ENCODE assay signal across 17 mouse cellular contexts in genomic region chr10:30627548-30627947, GRCm38 (mm10). TPM values are rescaled to one million over a fixed set of nuclear protein-coding genes. Genes with fewer than 3 reads are reported as not detected.
A peak's percentile ranks its signal among the peaks of the same experiment; 100 is the strongest.
DNase-seq lines count a peak whose midpoint lies in the region; ATAC-seq and TF ChIP-seq lines count a peak whose summit lies in the region.
"Had no signal": no experiment of that assay in that cellular context is flagged by ENCODE, and none has a peak within 500 bp of the region (broad histone marks: within the 10 kb centered on the region; RNA-seq: fewer than 3 reads in every experiment).

No protein-coding gene starts in this region.

- H3K27me3 ChIP-seq in liver, embryonic 12.5 days (replicated peaks): no peaks in the 10 kb centered on the region
- H3K27me3 ChIP-seq in liver, embryonic 11.5 days (replicated peaks; ENCODE audit: control insufficient read depth, insufficient read depth, low read length): no peaks in the 10 kb centered on the region
- H3K27me3 ChIP-seq in ES-Bruce4 (ENCODE audit: control insufficient read depth, insufficient read depth, low read length, poor library complexity, severe bottlenecking): no peaks in the 10 kb centered on the region
- H3K27me3 ChIP-seq: hindbrain, embryonic 12.5 days; limb, embryonic 13.5 days; midbrain, embryonic 15.5 days; stomach, embryonic 15.5 days had no signal

- no peak for TF ChIP-seq POLR2A in ES-Bruce4 (IDR thresholded peaks at IDR 0.05; ENCODE audit: insufficient read depth, low read length)

- no peaks in the 10 kb centered on the region for H3K36me3 ChIP-seq in liver, embryonic 12.5 days
- no peaks in the 10 kb centered on the region for H3K36me3 ChIP-seq in liver, embryonic 11.5 days (ENCODE audit: control insufficient read depth, insufficient read depth, low read length)
- no peaks in the 10 kb centered on the region for H3K36me3 ChIP-seq in ES-Bruce4 (ENCODE audit: control insufficient read depth, insufficient read depth, low read length, poor library complexity, severe bottlenecking)
- H3K36me3 ChIP-seq: embryonic facial prominence, embryonic 10.5 days; hindbrain, embryonic 12.5 days; limb, embryonic 13.5 days; midbrain, embryonic 15.5 days; stomach, embryonic 15.5 days had no signal

- no peak overlapping the region for H3K4me2 ChIP-seq in liver, embryonic 12.5 days
- no peak overlapping the region for H3K4me2 ChIP-seq in liver, embryonic 11.5 days
- H3K4me2 ChIP-seq: hindbrain, embryonic 12.5 days; limb, embryonic 13.5 days; midbrain, embryonic 15.5 days; stomach, embryonic 15.5 days had no signal

- no peaks in the 10 kb centered on the region for H3K9me3 ChIP-seq in liver, embryonic 12.5 days (replicated peaks)
- no peaks in the 10 kb centered on the region for H3K9me3 ChIP-seq in liver, embryonic 11.5 days (ENCODE audit: control insufficient read depth, low read length)
- peaks cover 26% of the 10 kb centered on the region for H3K9me3 ChIP-seq in ES-Bruce4 (replicated peaks; ENCODE audit: control insufficient read depth, insufficient read depth, low read length, poor library complexity, severe bottlenecking)
- H3K9me3 ChIP-seq: embryonic facial prominence, embryonic 10.5 days; hindbrain, embryonic 12.5 days; limb, embryonic 13.5 days; midbrain, embryonic 15.5 days; stomach, embryonic 15.5 days had no signal

- 18% methylated on average over 1 of the region's 1 CpGs for WGBS in liver, embryonic 12.5 days (ENCODE audit: insufficient replicate concordance)
- WGBS in liver, embryonic 11.5 days: 23% methylated on average over 1 of the region's 1 CpGs

- peak; percentile 84 for TF ChIP-seq EP300 in ES-Bruce4 (IDR thresholded peaks at IDR 0.05; ENCODE audit: insufficient read depth, low read depth, low read length)

- no peak overlapping the region for H3K9ac ChIP-seq in liver, embryonic 12.5 days
- H3K9ac ChIP-seq in liver, embryonic 11.5 days (ENCODE audit: low read depth, low read length): no peak overlapping the region
- H3K9ac ChIP-seq in ES-Bruce4 (ENCODE audit: low read depth, poor library complexity, severe bottlenecking): no peak overlapping the region
- H3K9ac ChIP-seq: hindbrain, embryonic 12.5 days; limb, embryonic 13.5 days; midbrain, embryonic 15.5 days; stomach, embryonic 15.5 days had no signal

- H3K4me1 ChIP-seq in liver, embryonic 12.5 days: peaks cover 29% of the 10 kb centered on the region
- peaks cover 2% of the 10 kb centered on the region for H3K4me1 ChIP-seq in liver, embryonic 11.5 days (replicated peaks; ENCODE audit: control insufficient read depth, insufficient read depth, low read length)
- no peaks in the 10 kb centered on the region for H3K4me1 ChIP-seq in ES-Bruce4 (ENCODE audit: control insufficient read depth, insufficient read depth, low read length)
- H3K4me1 ChIP-seq: embryonic facial prominence, embryonic 10.5 days; limb, embryonic 13.5 days; midbrain, embryonic 15.5 days; stomach, embryonic 15.5 days had no signal

- ATAC-seq in liver, embryonic 12.5 days: no peak
- no peak for ATAC-seq in liver, embryonic 11.5 days (replicated peaks; ENCODE audit: low FRiP score)
- ATAC-seq in inflammation-experienced regulatory T-cells, adult 6 months: peak; percentile 42
- ATAC-seq: midbrain, embryonic 15.5 days had no signal

- H3K4me3 ChIP-seq in liver, embryonic 12.5 days: no peak overlapping the region
- no peak overlapping the region for H3K4me3 ChIP-seq in liver, embryonic 11.5 days (ENCODE audit: low read depth, low read length)
- H3K4me3 ChIP-seq in ES-Bruce4 (ENCODE audit: low read depth, low read length): no peak overlapping the region
- H3K4me3 ChIP-seq: embryonic facial prominence, embryonic 10.5 days; hindbrain, embryonic 12.5 days; limb, embryonic 13.5 days; midbrain, embryonic 15.5 days; stomach, embryonic 15.5 days had no signal

- H3K27ac ChIP-seq in liver, embryonic 12.5 days: peak overlapping the region; percentile 25; the same call in 1 of the 2 replicates
- H3K27ac ChIP-seq in liver, embryonic 11.5 days (ENCODE audit: low read depth, low read length): no peak overlapping the region
- peak overlapping the region; percentile 97 for H3K27ac ChIP-seq in ES-Bruce4 (ENCODE audit: insufficient read depth, low read length)
- H3K27ac ChIP-seq: embryonic facial prominence, embryonic 10.5 days; hindbrain, embryonic 12.5 days; limb, embryonic 13.5 days; macrophage; midbrain, embryonic 15.5 days; stomach, embryonic 15.5 days had no signal

- TF ChIP-seq CTCF in ES-Bruce4 (IDR thresholded peaks at IDR 0.05; ENCODE audit: low read depth, low read length): no peak

- DNase-seq in liver, embryonic 11.5 days (ENCODE audit: low spot score): no peak
- DNase-seq in lung, postnatal 10 days: peak; percentile 6
- DNase-seq in retina, embryonic 14.5 days (ENCODE audit: low spot score): no peak
- no peak for DNase-seq in yolk sac, embryonic 10.5 days (ENCODE audit: low spot score)
- no peak for DNase-seq in spleen, postnatal 10 days (ENCODE audit: low spot score in 2 of 2)
- DNase-seq: adrenal gland, postnatal 14 days; cerebellum, adult 9-11 months; gastrocnemius, postnatal 36 days had no signal

RNA-seq across cellular contexts. Expression of gene Hint3, which starts 1.9 kb away (rescaled TPM):
- 14.0 and 18.1 TPM in 2 replicates for polyA plus RNA-seq in liver, embryonic 12.5 days (2016; fragmentation: Nextera tagmentation; extraction: Ambion mirVana)
- polyA plus RNA-seq in liver, embryonic 11.5 days (2014; fragmentation: Nextera tagmentation; extraction: Ambion mirVana): 18.6 and 19.3 TPM in 2 replicates
- polyA plus RNA-seq in ES-Bruce4 (2011; ENCODE audit: insufficient read depth, insufficient read length, low read depth, missing spikeins): 31.0 and 32.4 TPM in 2 replicates
- 10 to 100 TPM; 41.1 to 53.5 (median 46.3) TPM for polyA plus RNA-seq in inflammation-experienced regulatory T-cells, adult 6 months (2017; shearing (Covaris generic))

RNA-seq across cellular contexts. Expression of gene Trmt11, which starts 27.0 kb away (rescaled TPM):
- 25.3 and 27.9 TPM in 2 replicates for polyA plus RNA-seq in liver, embryonic 12.5 days (2016; fragmentation: Nextera tagmentation; extraction: Ambion mirVana)
- polyA plus RNA-seq in liver, embryonic 11.5 days (2014; fragmentation: Nextera tagmentation; extraction: Ambion mirVana): 38.3 and 40.9 TPM in 2 replicates
- polyA plus RNA-seq in ES-Bruce4 (2011; ENCODE audit: insufficient read depth, insufficient read length, low read depth, missing spikeins): 31.4 TPM in 2 replicates
- 10 to 100 TPM; 43.4 to 54.5 (median 44.6) TPM for polyA plus RNA-seq in inflammation-experienced regulatory T-cells, adult 6 months (2017; shearing (Covaris generic))
